Mouse (Mus musculus) heart, adult 2 months (tissue): Measurements from ENCODE around the gene Abhd8.

ENCODE experiments used
- CTCF ChIP-seq: fragments of 200-600 bp; IDR thresholded peaks from 2 replicates; pipeline ENCODE4 v1.8.1; 2022; ENCODE audit warnings: antibody characterized with exemption, mild to moderate bottlenecking, moderate library complexity
- EP300 ChIP-seq: fragments of 200-500 bp; IDR thresholded peaks from 2 replicates; pipeline ENCODE4 v1.6.1; 2011; ENCODE audit warnings: low read depth, low read length, control low read depth; ENCODE audit not compliant: insufficient read depth
- POLR2A ChIP-seq: fragments of 200-500 bp; IDR thresholded peaks from 2 replicates; pipeline ENCODE4 v1.6.1; 2011; ENCODE audit warnings: mild to moderate bottlenecking, low read depth, low read length, control low read depth; ENCODE audit not compliant: insufficient read depth

GRCm38 (mm10) chr8:71460716-71461115 is 2.7 kb downstream of the Abhd8 start:
- no peak for TF ChIP-seq POLR2A
- no peak for TF ChIP-seq EP300
- no peak for TF ChIP-seq CTCF
